ENCODE assay signal across 26 mouse cellular contexts in the genomic region with DNA sequence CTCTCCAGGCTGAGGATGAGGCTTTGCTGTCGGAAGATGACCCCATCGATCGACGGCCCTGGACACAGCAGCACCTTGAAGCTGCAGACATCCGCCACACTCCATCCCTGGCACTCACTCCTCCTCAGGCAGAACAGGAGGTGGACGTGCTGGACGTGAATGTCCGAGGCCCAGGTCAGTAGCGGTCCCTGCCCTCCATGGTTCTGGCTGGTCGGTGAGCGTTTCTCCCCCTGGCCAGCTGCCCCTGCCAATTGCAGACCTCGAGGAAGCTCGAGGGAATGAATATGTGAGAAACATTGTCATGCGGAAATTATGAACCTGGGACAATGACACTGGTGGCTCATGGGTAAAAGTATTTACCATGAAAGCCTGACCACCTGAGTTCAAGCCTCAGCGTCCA. TPM values are rescaled to one million over a fixed set of nuclear protein-coding genes. Genes with fewer than 3 reads are reported as not detected.
"Had no signal": no experiment of that assay in that cellular context is flagged by ENCODE, and none has a peak within 500 bp of the region (broad histone marks: within the 10 kb centered on the region; RNA-seq: fewer than 3 reads in every experiment).

No protein-coding gene starts in this region.

- H3K4me3 ChIP-seq: midbrain, embryonic 12.5 days; myocyte; neural tube, embryonic 13.5 days; neural tube, embryonic 15.5 days had no signal

- H3K9me3 ChIP-seq: midbrain, embryonic 12.5 days; neural tube, embryonic 13.5 days; neural tube, embryonic 15.5 days had no signal

- DNase-seq: lung, adult 18-20 months; lung, embryonic 14.5 days; lung, postnatal 10 days; lung, postnatal 4 days; midbrain, embryonic 14.5 days; retina, postnatal 1 day; right cerebral cortex, adult 18-20 months; right cerebral cortex, postnatal 25 days; right cerebral cortex, postnatal 4 days; spleen, adult 18-20 months; thymus, adult 18-20 months; thymus, postnatal 14 days; thymus, postnatal 36 days had no signal

- H3K4me1 ChIP-seq: midbrain, embryonic 12.5 days; neural tube, embryonic 13.5 days; neural tube, embryonic 15.5 days had no signal

- H3K27me3 ChIP-seq: midbrain, embryonic 12.5 days; neural tube, embryonic 13.5 days; neural tube, embryonic 15.5 days had no signal

- ATAC-seq: midbrain, embryonic 16.5 days had no signal

RNA-seq across cellular contexts. Expression of gene Adam30, which starts 19.0 kb away (rescaled TPM):
- polyA plus RNA-seq: liver, embryonic 14.5 days; liver, embryonic 16.5 days; lung, embryonic 14.5 days; lung, embryonic 16.5 days; midbrain, embryonic 12.5 days; midbrain, embryonic 14.5 days; midbrain, embryonic 16.5 days; myocyte; neural tube, embryonic 11.5 days; neural tube, embryonic 13.5 days; neural tube, embryonic 15.5 days; small intestine, adult 2 months; stomach, embryonic 14.5 days; stomach, embryonic 16.5 days; thymus, postnatal 0 days had no signal
